Mouse (Mus musculus) retina, postnatal 7 days (tissue): ENCODE measurements around the gene Reps2.

ENCODE experiments used
- DNase-seq: peaks from one replicate; pipeline ENCODE4 v3.0.0-alpha.2; 2012; ENCODE audit warnings: low read depth, low spot score

The Reps2 gene

DNA sequence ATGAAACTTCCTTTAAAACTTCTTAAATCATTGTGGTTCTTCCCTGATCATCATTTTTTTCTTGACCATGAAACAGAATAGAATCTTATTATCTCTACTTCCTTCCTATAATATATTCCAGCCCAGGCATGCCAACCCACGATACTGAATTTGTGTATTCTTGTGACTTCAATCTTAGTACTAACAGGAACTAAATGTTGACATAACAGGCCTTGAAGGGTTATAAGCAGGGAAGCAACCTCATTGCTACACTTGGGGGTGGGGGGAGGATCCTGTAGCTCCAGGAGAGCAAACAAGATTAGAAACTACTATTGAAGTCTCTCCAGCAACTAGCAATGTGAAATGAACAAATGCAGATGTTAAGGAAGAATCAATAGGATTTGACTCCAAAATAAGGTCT lies 154.8 kb downstream of the Reps2 start:
- DNase-seq = no peak

DNA sequence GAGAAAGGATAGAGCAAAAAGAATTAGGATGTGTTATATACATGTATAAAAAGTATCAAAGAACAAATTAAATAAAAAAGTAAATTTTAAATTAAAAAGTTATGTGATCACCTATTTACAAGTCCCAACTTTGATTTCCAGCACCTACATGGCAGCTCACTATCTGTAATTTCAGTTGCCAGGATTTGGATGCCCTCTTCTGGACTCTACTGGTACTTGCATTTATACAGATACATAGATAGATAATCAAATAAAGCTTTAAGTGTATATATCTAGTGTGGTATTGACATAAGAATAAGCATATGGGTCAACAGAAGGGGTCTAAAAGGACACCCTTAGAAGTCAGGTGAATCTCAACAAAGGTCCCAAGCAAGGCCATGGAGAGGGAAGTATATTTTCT lies 155.7 kb downstream of the Reps2 start:
- DNase-seq = no peak

DNA sequence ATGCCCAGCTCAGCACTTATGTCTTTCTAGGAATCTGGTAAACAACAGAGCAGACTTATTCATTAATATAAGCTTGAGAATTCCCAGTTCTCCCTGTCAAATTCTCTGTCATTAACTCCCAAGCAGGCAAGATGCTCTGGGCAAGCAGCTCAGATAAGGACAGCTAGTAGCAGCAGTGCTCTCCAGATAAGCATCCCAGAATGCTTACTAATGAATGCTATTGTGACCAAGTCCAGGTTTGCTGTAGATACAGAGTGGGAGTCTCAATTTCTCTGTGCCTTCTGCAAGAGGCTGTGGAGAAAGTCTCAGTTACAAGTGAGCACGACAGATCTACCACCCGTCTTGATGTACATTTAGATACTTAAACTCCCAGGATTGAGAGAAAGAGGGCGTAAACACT lies 173.2 kb downstream of the Reps2 start:
- DNase-seq = no peak

DNA sequence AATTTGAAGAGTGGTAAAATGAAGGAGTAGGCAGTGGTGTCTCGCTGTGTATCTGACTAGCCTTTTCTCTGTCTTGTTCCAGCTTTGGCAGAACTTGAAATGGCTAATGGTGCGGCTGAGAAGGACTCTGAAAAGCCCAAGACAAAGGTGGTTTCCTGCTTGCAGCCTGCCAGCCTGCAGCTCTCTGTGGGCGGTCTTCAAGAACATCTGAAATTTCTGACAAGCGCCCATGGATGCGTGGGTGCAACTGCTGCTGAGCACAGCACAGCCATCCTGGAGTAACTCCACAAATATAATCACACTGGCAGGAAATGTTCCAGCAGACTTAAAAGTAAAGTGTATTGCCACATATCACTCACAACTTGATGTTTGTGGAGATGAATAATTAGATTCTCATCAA lies 181.3 kb downstream of the Reps2 start:
- DNase-seq = no peak

DNA sequence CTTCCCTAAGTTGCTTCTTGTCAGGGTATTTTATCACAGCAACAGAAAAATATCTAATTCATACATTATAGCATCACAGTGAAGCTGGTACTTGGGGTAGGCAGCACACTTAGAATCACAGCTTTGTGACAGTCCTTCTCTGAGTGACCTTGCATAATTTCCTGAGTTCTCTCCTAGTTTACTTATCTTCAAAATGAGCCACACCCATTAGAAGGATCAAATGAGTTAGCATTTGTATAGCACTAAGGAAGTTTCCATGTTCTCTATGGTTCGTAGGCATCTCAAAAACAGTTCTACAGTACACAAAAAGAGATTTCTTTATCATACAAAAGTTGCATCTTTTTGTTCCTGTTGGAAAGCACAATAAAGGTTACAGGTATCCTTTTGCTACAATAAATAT lies 187.0 kb downstream of the Reps2 start:
- DNase-seq = no peak

DNA sequence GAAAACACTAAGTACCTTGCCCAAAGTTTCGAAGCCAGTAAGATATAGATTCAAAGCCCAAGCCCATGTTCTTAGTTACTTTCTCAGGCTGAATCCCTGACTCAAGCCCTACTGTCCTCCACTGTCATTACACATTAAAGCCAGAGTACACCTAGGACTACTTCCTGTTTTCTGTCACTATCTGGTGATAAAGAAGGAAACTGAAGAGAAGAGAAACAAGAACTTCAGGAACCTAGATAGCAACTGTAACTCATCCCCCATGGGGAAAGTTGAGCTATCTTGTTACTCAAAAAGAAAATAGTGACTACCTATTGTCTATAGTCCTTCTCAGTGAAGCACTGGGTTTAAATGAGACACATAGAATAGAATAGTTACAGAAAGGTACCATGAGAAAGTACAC lies 188.1 kb downstream of the Reps2 start:
- DNase-seq = no peak

DNA sequence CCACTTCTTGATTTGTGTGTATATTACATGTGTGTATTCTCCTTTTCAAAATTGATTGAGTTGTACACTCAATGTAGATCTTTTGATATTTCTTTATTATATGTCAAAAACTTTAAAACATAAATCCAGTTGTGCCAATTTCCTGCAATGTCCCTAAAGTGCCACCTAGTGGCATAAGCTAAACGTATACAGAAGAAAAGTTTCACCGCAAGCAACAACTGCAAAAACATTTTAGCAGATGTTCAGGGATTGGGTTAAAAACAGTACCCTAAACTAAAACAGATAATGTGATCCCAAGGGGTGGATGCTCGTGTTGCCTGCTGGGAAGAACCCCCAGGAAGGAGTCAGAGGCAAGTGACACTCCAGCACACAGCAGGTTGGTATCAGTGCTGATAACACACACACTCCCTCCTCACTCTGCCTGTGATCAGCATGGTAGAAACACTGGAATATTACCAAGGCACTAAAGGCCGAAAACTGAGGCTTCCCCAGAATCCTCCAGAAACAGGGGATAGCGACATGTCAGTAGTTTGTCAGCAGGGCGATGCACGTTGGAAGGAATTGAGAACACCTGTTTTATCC lies 189.5 kb downstream of the Reps2 start:
- DNase-seq = no peak

DNA sequence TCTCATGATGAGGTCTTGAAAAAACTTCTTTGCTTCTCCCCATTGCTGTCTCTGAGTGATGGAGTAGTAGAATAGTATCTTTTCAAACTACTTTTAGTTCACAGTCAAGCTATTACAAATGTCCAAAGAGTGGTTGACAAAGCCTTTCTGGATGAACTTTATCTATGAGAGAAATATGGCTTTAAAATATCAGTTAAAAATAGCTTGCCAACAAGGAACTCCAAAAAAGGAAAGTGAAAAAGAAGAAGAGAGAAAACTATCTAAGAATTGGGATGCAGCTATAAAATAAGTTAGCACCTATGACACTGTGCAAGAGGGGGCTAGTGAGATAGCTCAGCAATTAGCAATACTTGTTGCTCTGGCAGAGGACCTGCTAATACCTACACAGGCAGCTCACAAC lies 190.8 kb downstream of the Reps2 start:
- DNase-seq = no peak

DNA sequence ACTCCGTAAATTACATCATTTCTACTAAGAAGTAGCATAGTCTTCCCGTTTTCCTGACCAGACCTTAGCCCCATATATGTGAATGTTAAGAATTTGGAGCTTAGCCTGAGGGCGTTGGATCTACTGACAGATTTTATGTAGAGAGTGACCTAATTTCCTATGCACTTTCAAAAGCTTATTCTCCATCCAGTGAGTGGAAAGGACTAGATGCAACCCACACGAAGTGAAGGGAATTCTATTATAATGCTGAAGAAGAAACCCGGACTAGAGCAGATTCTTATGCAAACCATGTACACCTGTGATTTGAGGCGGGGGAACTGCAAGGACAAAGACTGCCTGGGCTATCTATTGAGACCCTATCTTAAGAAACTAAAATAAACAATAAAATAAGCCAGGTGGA lies 195.5 kb downstream of the Reps2 start:
- DNase-seq = no peak

DNA sequence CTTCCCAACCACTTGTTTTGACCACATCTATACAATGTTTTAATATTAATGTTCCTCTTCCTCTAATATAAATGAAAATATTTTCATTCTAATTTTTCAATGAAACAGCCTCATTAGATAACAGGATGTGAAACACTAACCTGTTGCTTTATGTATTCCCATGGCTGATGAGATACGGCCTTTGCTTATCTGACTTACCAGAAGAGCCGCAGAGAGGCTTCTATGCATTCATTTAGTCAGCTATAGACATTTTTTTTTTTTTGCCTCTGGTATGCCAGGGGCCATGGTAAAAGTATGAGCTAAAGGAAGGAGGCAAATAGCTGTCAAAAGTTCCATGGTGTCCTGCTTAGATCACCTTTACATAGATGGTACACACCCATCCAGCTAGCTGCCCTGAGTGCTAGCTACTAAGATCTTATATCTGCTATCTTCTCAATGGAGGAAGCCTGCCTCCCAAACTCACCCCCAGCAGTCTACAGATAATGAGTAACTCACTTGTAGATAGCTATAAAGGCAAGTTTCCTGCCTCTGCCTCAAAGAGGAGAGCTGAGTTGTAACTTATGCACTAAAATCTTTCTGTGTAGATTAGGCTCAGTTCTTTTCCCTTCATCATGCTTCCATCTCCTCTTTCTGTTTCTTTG lies 196.7 kb downstream of the Reps2 start:
- no peak for DNase-seq

DNA sequence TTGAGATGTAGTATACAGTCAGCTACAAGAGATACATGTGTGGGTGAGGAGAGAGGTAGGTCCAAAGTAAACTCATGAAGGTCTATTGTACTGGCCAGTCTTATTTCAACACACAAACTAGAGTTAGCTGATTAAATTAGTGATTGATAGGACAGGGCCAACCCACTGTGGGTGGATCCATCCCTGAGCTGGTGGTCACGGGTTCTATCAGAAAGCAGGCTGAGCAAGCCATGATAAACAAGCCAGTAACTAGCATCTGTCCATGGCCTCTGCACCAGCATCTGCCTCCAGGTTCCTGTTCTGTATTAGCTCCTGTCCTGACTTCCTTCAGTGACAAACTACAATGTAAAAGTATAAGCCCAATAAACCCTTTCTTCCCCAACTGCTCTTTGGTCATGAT lies 200.1 kb downstream of the Reps2 start:
- no peak for DNase-seq

DNA sequence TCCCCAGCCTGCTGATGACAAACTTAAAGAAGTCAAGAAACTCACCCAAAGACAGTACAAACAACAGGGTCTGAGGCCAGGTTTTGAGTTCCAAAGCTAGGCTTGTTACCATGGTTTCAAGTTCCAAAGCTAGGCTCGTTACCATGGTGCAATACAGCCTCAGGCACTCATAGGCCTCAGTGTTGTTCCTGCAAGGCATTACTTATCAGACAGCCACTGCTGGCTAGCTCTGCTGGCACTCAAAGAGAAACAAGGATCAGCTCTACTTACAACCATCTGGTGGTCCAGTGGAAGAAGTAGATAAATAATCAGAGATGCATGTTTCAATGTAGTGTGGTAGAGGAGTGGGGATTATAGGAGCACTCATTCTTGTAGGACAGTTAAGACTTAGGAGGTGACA lies 200.5 kb downstream of the Reps2 start:
- DNase-seq = no peak

DNA sequence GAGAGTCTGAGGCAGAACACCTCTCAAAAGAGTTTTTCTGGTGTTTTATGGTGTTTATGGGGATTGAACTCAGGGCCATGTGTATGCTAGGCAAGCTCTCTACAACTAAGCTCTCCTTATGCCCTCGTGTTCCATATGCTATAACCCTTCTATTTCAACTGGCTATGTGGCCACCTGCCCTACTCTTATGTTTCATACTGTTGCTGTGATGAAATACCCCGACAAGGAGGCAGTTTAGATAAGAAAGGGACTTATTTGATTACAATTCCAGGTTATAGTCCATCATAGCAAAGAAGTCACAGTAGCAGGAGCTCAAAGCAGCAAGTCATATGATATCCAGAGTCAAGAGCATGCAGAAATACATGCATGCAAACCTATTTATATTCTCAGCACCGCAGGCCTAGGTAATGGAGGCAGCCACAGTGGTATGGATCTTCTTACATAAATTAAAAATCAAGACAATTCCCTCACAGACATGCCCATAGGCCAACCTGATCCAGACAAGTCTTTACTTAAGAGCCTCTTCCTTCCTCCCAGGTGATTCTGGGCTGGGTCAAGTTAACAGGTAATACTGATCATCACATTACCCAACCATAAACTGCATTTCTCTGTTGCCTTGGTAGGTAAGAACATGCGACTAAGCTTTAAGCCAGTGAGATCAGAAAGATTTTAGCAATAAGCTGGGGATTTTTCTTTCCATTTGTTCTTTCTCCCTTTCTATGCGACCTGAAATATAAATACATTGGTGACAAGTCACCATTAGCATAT lies 210.5 kb downstream of the Reps2 start:
- no peak for DNase-seq

DNA sequence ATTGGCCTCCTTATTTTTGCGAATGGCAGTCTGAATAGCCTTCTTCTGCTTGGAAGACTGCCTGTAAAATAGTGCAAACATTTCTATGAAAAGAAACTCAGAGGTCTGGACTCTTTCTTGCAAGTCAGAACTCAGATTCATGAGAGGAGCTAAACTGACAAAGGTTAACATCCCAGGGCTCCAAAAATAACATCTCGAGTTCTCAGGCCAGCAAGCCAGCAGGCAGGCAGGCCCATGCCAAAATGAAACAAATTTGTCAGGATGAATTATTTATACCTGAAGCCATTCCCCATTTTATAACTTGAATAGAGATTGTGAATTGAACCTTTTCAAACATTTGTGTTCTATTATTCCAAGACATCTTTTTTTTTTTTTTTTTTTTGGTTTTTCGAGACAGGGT lies 215.8 kb downstream of the Reps2 start:
- no peak for DNase-seq

DNA sequence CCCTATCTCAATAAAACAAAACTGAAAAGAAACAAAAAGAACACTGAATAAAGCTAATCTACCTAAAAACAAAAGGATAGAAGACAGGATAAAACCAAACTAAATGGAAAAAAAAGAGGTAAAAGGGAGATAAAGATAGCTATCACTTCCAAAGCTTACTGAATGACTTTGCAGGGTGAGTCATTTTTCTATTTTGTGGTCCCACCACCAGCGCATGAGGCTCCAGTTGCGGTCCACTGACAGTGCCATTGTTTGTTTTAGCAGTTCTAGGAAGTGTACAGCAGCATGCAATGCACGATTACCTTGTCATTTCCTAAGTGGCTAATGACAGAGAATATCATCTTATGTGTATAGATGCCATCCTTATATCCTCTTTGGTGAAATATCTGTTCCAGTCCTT lies 224.0 kb downstream of the Reps2 start:
- no peak for DNase-seq

DNA sequence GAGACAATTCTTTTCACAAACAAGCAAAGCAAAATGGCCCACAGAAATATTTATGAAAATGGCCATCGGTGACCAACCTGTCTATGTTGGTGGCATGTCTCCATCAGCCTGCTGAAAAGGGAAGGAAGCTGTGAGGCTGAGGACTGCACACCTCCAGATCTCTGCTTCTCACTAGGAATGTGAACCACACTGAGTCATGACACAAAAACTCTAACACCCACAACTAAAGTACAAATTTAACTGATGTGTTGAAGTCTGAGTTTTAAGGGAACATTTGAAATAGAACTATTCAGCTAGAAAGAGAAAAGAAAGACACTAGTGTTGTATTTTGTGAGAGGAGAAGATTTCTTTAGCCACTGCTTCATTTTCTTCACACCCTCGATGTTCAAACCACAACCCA lies 230.3 kb downstream of the Reps2 start:
- DNase-seq = no peak

DNA sequence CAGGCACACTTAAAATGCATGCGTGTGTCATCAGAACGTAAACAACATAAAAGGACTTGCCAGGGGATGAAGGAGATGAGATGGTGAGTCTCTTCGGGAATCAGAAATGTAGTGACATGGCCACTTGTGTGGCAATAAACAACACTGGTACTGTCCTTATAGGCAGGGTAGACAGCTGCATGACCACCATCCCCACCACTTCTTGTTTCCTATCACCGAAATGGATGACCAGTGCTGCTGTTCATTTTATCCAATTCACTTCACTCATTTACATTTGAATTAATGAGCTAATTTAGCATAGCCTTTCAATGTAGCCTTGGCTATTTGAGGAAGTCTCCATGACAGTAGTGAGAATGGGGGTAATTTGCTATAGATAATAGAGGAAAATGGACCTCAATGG lies 236.2 kb downstream of the Reps2 start:
- DNase-seq = no peak

DNA sequence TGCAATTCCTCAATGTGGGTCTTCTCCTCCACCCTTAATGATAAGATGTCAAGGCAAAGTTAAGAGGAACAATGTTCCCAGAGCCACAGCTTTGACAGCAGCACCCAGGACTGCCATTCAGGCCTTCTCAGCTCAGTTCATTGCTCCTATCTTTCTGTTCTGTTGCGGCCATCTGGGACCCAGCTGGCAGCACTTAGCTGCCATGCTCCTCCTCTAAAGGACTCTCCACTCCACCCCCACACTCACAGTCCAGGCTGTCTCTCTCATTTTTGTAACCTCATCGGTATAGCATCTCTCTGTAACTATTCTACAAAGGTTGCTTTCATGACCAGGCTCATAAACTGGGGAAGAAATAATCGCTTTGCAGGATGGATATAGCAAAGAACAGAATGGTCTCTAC lies 241.0 kb downstream of the Reps2 start:
- DNase-seq = no peak

DNA sequence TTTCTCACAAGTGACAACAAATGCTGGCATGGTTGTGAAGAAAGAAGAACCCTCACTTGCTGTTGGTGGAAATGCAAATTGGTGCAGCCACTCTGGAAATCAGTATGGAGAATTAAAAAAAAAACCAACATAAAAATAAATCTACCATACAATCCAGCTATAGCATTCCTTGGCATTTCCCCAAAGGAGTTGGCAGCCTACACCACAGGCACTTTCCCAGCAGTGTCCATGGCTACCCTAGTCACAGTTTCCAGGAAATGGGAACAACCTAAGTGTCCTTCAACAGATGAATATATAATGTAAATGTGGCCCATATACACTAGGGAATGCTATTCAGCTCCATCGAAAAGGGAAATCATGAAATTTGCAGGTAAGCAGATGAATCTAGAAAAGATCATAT lies 262.7 kb downstream of the Reps2 start:
- no peak for DNase-seq

DNA sequence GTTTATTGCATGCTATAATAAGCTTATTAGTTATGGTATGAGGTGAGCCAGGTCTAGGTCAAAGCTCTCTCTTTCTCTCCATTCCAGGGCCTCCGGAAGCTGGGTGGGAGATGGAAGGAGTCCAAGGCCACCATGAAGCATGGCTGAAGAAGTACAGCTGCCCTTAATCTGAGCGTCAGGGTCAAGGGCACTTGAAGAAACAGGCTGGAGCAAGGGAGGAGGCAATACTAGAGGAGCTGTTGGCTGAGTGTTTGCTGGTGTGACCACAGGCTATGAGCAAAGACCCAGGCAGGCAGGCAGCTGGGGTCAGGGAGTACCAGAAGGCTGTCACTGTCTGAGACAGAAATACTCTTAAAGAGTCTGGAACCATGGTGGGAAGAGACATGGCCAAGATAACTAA lies 280.2 kb downstream of the Reps2 start:
- no peak for DNase-seq
